Mouse (Mus musculus) embryonic fibroblast, embryonic 13.5 days (primary cell): ENCODE results near the gene Adamtsl1.

ENCODE experiments used
- CTCF ChIP-seq: IDR thresholded peaks from 2 replicates; pipeline ENCODE4 v1.5.1; 2011; ENCODE audit warnings: mild to moderate bottlenecking, control low read depth, low read length, moderate library complexity, borderline replicate concordance; ENCODE audit not compliant: insufficient read depth
- POLR2A ChIP-seq: IDR thresholded peaks from 2 replicates; pipeline ENCODE4 v1.6.1; 2011; ENCODE audit warnings: low read depth, mild to moderate bottlenecking, control low read depth, low read length, moderate library complexity

DNA sequence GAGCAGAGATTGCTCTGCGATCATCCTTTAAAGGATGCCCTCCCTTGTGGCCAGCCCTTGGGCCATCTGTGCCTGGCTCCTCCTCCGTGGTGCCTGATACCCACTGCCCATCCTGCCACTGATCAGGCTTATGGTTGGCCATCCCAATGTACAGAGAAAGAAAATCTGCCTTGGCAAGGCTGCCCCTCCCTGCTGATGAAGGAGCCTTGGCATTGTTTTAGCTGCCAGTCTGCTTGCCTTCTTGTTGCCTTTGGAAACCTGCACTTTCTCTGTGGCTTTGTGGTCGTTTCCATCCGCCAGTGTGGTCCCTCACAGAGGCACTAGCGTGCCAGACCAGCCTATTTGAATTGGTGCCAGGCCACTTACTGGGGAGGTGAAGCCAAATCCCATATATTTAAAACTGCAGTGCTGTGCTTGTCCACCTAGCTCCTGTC, 323.6 kb downstream of the Adamtsl1 start:
- TF ChIP-seq CTCF, result no peak
- TF ChIP-seq POLR2A, result no peak
